Mouse (Mus musculus) ES-Bruce4 (cell line): ENCODE measurements at regions not wholly inside any gene's neighbourhood (a gene's known extent, or its start where the extent isn't known, plus 50 kb on each side); places are given as distances from the start of the nearest gene placed in this dataset.

Experiments
- CTCF ChIP-seq: IDR thresholded peaks from one replicate; pipeline ENCODE4 v1.8.1; 2011; ENCODE audit warnings: low read depth, low read length
- EP300 ChIP-seq: IDR thresholded peaks from 2 replicates; pipeline ENCODE4 v1.6.1; 2011; ENCODE audit warnings: low read depth, low read length; ENCODE audit not compliant: insufficient read depth
- POLR2A ChIP-seq: IDR thresholded peaks from one replicate; pipeline ENCODE4 v1.8.1; 2011; ENCODE audit warnings: low read length; ENCODE audit not compliant: insufficient read depth

DNA sequence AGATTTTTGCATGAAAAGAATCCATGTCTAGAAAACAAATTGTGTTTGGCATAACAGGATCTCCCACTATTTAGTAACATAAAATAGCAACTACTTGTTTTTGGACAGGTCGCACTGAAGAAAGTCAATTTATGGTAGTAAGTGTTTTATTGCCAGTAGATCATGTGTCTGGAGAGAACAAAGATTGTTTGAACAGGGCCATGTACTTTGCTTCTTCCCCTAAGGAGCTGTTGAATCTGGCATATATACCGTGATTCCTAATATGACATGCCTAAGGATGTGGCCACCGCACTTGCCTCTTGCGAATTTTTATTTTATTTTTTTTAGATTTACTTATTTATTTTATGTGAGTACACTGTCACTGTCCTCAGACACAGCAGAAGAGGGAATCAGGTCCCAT is 290.9 kb downstream of the Sema3d start:
- TF ChIP-seq EP300 (no peak), CTCF (no peak), POLR2A (no peak)
